Mouse (Mus musculus): ENCODE results near the gene Hoxc12. TPM values are rescaled to one million over a fixed set of nuclear protein-coding genes. Genes with fewer than 3 reads are reported as not detected.

Gene Hoxc12
- total RNA-seq, 2 experiments from 2014 or later, result not detected

GRCm38 (mm10) chr15:102959663-102960191 is 23.2 kb downstream of the Hoxc12 start:
- DNase-seq, result peak; percentile 38
- H3K4me3 ChIP-seq, result peak overlapping the region; percentile 93
- no peak for TF ChIP-seq CTCF (IDR thresholded peaks at IDR 0.05)
- intact Hi-C loops (cut with DNase I), result no loop called here
- H3K27ac ChIP-seq, result peak overlapping the region; percentile 99

- intact Hi-C loops (cut with DNase I), result no loop called here
- peak; percentile 67 for DNase-seq
- Histone ChIP-seq H3K4me3 (peak overlapping the region; percentile 93), H3K27ac (peak overlapping the region; percentile 99)
- no peak for TF ChIP-seq CTCF (IDR thresholded peaks at IDR 0.05)
Observed at GRCm38 (mm10) chr15:102961728-102962127, 25.2 kb downstream of the Hoxc12 start.

GRCm38 (mm10) chr15:102962492-102962891 is 25.9 kb downstream of the Hoxc12 start:
- no peak for TF ChIP-seq CTCF (IDR thresholded peaks at IDR 0.05)
- DNase-seq, result peak; percentile 50
- H3K27ac ChIP-seq, result peak overlapping the region; percentile 99
- H3K4me3 ChIP-seq, result peak overlapping the region; percentile 93
- intact Hi-C loops (cut with DNase I), result no loop called here

- DNase-seq, result peak; percentile 62
- no peak for TF ChIP-seq CTCF (IDR thresholded peaks at IDR 0.05)
- Histone ChIP-seq H3K27ac (peak overlapping the region; percentile 99), H3K4me3 (peak overlapping the region; percentile 93)
- intact Hi-C loops (cut with DNase I), result no loop called here
Observed at GRCm38 (mm10) chr15:102963259-102963658, 26.7 kb downstream of the Hoxc12 start.

- peak overlapping the region; percentile 93 for H3K4me3 ChIP-seq
- peak; percentile 87 for DNase-seq
- intact Hi-C loops (cut with DNase I), result no loop called here
Observed at GRCm38 (mm10) chr15:102963671-102964640, 27.4 kb downstream of the Hoxc12 start.

GRCm38 (mm10) chr15:102965003-102965891 is 28.7 kb downstream of the Hoxc12 start:
- DNase-seq, result peak; percentile 51
- peak overlapping the region; percentile 93 for H3K4me3 ChIP-seq
- intact Hi-C loops (cut with DNase I), result loop anchor here (5.0 kb wide), 1 partner anchor 342 kb away; no protein-coding TSS in a partner anchor

More at GRCm38 (mm10) chr15:102963671-102964640, 27.4 kb downstream of the Hoxc12 start:
- no peak for TF ChIP-seq CTCF (IDR thresholded peaks at IDR 0.05)
- peak overlapping the region; percentile 99 for H3K27ac ChIP-seq

GRCm38 (mm10) chr15:102965892-102966775 is 29.6 kb downstream of the Hoxc12 start:
- Histone ChIP-seq H3K27ac (peak overlapping the region; percentile 99), H3K4me3 (peak overlapping the region; percentile 93)
- peak; percentile 93 for TF ChIP-seq CTCF (IDR thresholded peaks at IDR 0.05)
- intact Hi-C loops (cut with DNase I), result loop anchor here (1.0 to 5.0 kb wide), 3 partner anchors 15 to 341 kb away; no protein-coding TSS in a partner anchor
- DNase-seq, result peak; percentile 98

More at GRCm38 (mm10) chr15:102965003-102965891, 28.7 kb downstream of the Hoxc12 start:
- 0 out of 2 replicates have a peak, but pooled peaks have one; percentile 1 for TF ChIP-seq CTCF (IDR thresholded peaks at IDR 0.05)
- peak overlapping the region; percentile 99 for H3K27ac ChIP-seq

- DNase-seq, result peak; percentile 69
- Histone ChIP-seq H3K27ac (peak within 1 kb of the TSS; percentile 99), H3K4me3 (peak within 1 kb of the TSS; percentile 93)
- intact Hi-C loops (cut with DNase I), result loop anchor here (1.0 to 5.0 kb wide), 3 partner anchors 14 to 340 kb away; no protein-coding TSS in a partner anchor
- TF ChIP-seq CTCF (IDR thresholded peaks at IDR 0.05), result peak; percentile 11; the same call in 1 of the 2 replicates
Observed at GRCm38 (mm10) chr15:102966776-102967311, 30.3 kb downstream of the Hoxc12 start, which contains the start of gene Hoxc10. TSS of gene Hoxc10 (plus strand) at chr15:102966796.

GRCm38 (mm10) chr15:102967312-102967510 is 30.7 kb downstream of the Hoxc12 start, which contains the start of gene Hoxc5:
TSS of gene Hoxc5 (plus strand) at chr15:102967443.
- no peak for TF ChIP-seq CTCF (IDR thresholded peaks at IDR 0.05)
- Histone ChIP-seq H3K27ac (peak within 1 kb of the TSS; percentile 99), H3K4me3 (peak within 1 kb of the TSS; percentile 93)
- no peak for DNase-seq
- intact Hi-C loops (cut with DNase I), result loop anchor here (2.0 to 5.0 kb wide), 2 partner anchors 14 to 340 kb away; no protein-coding TSS in a partner anchor

GRCm38 (mm10) chr15:102967511-102968397 is 31.2 kb downstream of the Hoxc12 start:
- intact Hi-C loops (cut with DNase I), result loop anchor here (2.0 to 5.0 kb wide), 2 partner anchors 13 to 340 kb away; no protein-coding TSS in a partner anchor
- Histone ChIP-seq H3K27ac (peak overlapping the region; percentile 99), H3K4me3 (peak overlapping the region; percentile 93)
- TF ChIP-seq CTCF (IDR thresholded peaks at IDR 0.05), result no peak
- DNase-seq, result peak; percentile 69
